Mouse (Mus musculus) olfactory bulb, adult 2 months (tissue): ENCODE measurements around the gene Birc2.

Source experiments
- CTCF ChIP-seq: fragments of 200-500 bp; IDR thresholded peaks from 2 replicates; pipeline ENCODE4 v1.5.1; 2012; ENCODE audit warnings: low read depth, mild to moderate bottlenecking, low read length, moderate library complexity; ENCODE audit not compliant: insufficient read depth
- POLR2A ChIP-seq: fragments of 200-500 bp; IDR thresholded peaks from 2 replicates; pipeline ENCODE4 v1.6.1; 2012; ENCODE audit warnings: mild to moderate bottlenecking, low read depth, low read length, moderate library complexity; ENCODE audit not compliant: insufficient read depth

- TF ChIP-seq CTCF, result no peak
- TF ChIP-seq POLR2A, result no peak
Observed at GRCm38 (mm10) chr9:7798555-7798954, 38.3 kb downstream of the Birc2 start.
